Mouse (Mus musculus) embryonic facial prominence, embryonic 14.5 days (tissue): ENCODE measurements around the gene Olfr1392. TPM values are rescaled to one million over a fixed set of nuclear protein-coding genes. Genes with fewer than 3 reads are reported as not detected.
A peak's percentile ranks its signal among the peaks of the same experiment; 100 is the strongest.
"Not testable (repeated sequence)": the region's sequence is repeated elsewhere in the genome, so short reads cannot be mapped to it uniquely, and the experiment has no call there.

Experiments used
- ATAC-seq: fragments of 200-750 bp; cut with Nextera tagmentation; 2 replicates; pipeline ENCODE4 v1.8.0; 2017; ENCODE audit warnings: low read depth, moderate number of reproducible peaks, moderate TSS enrichment
- DNase-seq: peaks from one replicate; pipeline ENCODE4 v3.0.0-alpha.2; 2015; ENCODE audit warnings: low spot score
- H3K27ac ChIP-seq: fragments of 300-500 bp; sonication (generic); replicated peaks from 2 replicates; pipeline ENCODE4 v1.5.1; 2014; ENCODE audit warnings: low read depth, mild to moderate bottlenecking, low read length, moderate library complexity
- H3K27me3 ChIP-seq: fragments of 300-500 bp; sonication (generic); replicated peaks from 2 replicates; pipeline ENCODE4 v1.6.1; 2014; ENCODE audit warnings: low read length; ENCODE audit not compliant: control insufficient read depth, insufficient read depth
- H3K36me3 ChIP-seq: fragments of 300-500 bp; sonication (generic); 2 replicates; pipeline ENCODE4 v1.6.1; 2014; ENCODE audit warnings: low read length, mixed read lengths; ENCODE audit not compliant: control insufficient read depth, insufficient read depth
- H3K4me1 ChIP-seq: fragments of 300-500 bp; sonication (generic); 2 replicates; pipeline ENCODE4 v1.6.1; 2014; ENCODE audit warnings: antibody characterized with exemption, low read length; ENCODE audit not compliant: control insufficient read depth, insufficient read depth
- H3K4me2 ChIP-seq: fragments of 300-500 bp; sonication (generic); 2 replicates; pipeline ENCODE4 v1.6.1; 2014; ENCODE audit warnings: low read depth, mild to moderate bottlenecking, low read length, moderate library complexity, mixed read lengths
- H3K4me3 ChIP-seq: fragments of 300-500 bp; sonication (generic); 2 replicates; pipeline ENCODE4 v1.5.1; 2014; ENCODE audit warnings: low read depth, mild to moderate bottlenecking, low read length
- H3K9ac ChIP-seq: fragments of 300-500 bp; sonication (generic); 2 replicates; pipeline ENCODE4 v1.6.1; 2014; ENCODE audit warnings: low read depth, mild to moderate bottlenecking, low read length, moderate library complexity, mixed read lengths
- H3K9me3 ChIP-seq: fragments of 300-500 bp; sonication (generic); 2 replicates; pipeline ENCODE4 v1.6.1; 2016; ENCODE audit warnings: low read length; ENCODE audit not compliant: control insufficient read depth
- WGBS: fragments of 180-500 bp; shearing (Covaris S2); extraction: QIAGEN DNeasy Blood & Tissue Kit; methylation state at CpG from one replicate; pipeline ENCODE4 v1.1.7; 2014; 5-methylcytosine and 5-hydroxymethylcytosine counted together
- polyA plus RNA-seq: library from polyadenylated mRNA; unstranded; fragments of >200 nt; fragmentation: Nextera tagmentation; extraction: Ambion mirVana; gene quantifications from 2 replicates; pipeline ENCODE4 v1.2.1, GENCODE M21; 2014

Gene Olfr1392
- 0.07 TPM in 1 of 2 replicates, not detected in the other for polyA plus RNA-seq

DNA sequence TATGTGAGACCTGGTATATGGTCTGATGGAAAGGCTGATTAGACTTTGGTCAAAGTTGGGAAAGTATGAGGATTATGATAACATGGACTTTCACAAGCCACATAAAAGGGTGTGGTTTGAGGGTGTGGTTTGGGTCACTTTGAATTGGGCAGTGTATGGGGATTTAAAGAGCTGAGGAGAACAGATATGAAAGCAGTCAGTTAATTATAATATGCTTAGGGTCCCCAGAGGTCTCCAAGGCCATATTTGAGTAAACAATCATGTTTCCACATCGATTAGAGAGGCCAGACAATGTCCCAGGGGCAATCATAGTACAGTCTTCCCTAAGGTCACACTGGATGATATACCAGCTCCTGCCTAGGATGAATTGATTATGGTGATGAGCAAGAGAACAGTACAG, at the start of gene Olfr1392:
TSS of gene Olfr1392 (plus strand) at position 301 of the 400 bp plus-strand sequence.
- not testable (repeated sequence) for H3K27ac ChIP-seq, DNase-seq, H3K27me3 ChIP-seq, H3K9ac ChIP-seq, H3K9me3 ChIP-seq, H3K4me3 ChIP-seq, ATAC-seq, H3K4me1 ChIP-seq, H3K36me3 ChIP-seq, H3K4me2 ChIP-seq
- 45% methylated on average over 1 of the region's 1 CpGs for WGBS

DNA sequence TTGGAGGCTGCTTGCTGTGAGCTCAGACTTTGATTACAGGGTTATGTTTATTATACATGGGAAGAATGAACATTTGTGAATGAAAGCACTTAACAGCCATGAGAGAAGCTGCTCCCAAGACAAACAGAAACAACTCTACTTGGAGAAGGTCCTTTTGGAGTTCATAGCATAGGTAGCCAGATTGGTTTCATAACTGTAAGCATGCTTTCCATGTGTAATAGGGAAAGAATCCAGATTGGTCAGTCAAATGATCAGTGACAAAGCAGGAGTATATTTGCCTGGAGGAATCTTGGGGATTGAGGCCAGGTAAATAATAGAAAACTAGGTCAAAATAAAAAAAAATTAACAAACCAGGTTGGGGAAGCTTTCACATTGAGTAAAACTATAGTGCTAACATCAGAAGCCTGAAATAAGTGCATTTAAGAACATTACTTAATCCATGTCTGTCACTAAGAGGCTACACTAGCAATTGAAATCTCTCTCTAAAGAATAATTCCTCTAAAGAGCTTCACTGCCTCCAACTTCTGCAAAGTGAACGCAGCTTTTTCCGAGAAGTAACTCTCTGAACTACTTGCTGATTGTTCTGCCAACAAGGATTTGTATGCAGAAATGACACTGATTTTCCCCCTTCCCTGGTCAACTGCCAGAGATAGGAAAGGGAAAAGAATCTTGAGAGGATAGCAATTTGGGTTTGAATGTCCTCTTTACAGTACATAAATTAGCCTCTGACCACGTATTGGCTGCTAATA, 49.4 kb upstream of the Olfr1392 start:
- 68% methylated on average over 3 of the region's 3 CpGs for WGBS
- no peak overlapping the region for H3K4me2 ChIP-seq
- no peak overlapping the region for H3K9ac ChIP-seq
- no peaks in the 10 kb centered on the region for H3K9me3 ChIP-seq
- no peak overlapping the region for H3K4me3 ChIP-seq
- H3K27ac ChIP-seq = no peak overlapping the region
- H3K36me3 ChIP-seq = no peaks in the 10 kb centered on the region
- DNase-seq (no peak), ATAC-seq (no peak)
- H3K4me1 ChIP-seq = no peaks in the 10 kb centered on the region
- H3K27me3 ChIP-seq = no peaks in the 10 kb centered on the region

DNA sequence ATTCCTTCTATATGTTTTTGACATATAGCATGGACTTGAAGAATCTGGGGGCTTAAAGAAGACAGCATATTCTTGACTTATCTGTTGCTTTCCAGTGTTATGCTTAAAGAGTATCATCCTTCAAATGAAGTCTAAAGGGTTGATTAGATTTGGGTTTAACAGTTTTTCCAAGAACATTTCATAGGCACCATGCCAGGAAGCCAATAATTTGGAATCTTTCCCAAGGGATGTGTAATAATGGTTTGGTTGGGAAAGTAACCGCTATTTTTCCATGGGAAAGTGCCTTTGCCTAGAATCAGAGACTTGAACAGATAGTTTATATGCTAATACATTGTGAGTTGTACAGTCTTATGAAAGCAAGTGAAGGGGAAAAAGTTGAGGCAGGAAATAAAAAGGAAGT, 48.2 kb upstream of the Olfr1392 start:
- Histone ChIP-seq H3K4me1 (no peaks in the 10 kb centered on the region), H3K27me3 (no peaks in the 10 kb centered on the region), H3K27ac (no peak overlapping the region), H3K36me3 (no peaks in the 10 kb centered on the region), H3K9me3 (no peaks in the 10 kb centered on the region), H3K4me3 (no peak overlapping the region), H3K9ac (no peak overlapping the region), H3K4me2 (no peak overlapping the region)
- DNase-seq (no peak), ATAC-seq (no peak)
- 64% methylated on average over 1 of the region's 1 CpGs for WGBS

DNA sequence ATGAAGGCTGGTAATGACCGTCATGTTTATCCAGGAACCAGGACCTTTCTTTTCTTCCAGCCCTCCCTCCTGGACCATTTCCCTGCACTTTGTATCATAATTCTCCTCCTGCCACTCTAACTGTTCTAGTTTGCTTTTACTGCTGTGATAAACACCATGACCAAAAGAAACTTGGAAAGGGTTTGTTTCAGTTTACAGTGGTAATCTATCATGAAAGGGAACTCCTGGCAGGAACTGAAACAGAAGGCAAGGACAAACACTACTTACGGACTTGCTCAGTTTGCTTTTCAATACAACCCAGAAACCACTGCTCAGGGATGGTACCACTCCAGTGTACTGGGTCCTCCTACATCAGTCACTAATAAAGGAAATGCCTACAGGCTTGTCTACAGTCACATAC, 47.5 kb upstream of the Olfr1392 start:
- Histone ChIP-seq H3K9ac (no peak overlapping the region), H3K36me3 (no peaks in the 10 kb centered on the region), H3K4me1 (no peaks in the 10 kb centered on the region), H3K27ac (no peak overlapping the region), H3K27me3 (no peaks in the 10 kb centered on the region), H3K4me3 (no peak overlapping the region), H3K9me3 (no peaks in the 10 kb centered on the region), H3K4me2 (no peak overlapping the region)
- no peak for DNase-seq
- 78% methylated on average over 2 of the region's 2 CpGs for WGBS
- no peak for ATAC-seq

DNA sequence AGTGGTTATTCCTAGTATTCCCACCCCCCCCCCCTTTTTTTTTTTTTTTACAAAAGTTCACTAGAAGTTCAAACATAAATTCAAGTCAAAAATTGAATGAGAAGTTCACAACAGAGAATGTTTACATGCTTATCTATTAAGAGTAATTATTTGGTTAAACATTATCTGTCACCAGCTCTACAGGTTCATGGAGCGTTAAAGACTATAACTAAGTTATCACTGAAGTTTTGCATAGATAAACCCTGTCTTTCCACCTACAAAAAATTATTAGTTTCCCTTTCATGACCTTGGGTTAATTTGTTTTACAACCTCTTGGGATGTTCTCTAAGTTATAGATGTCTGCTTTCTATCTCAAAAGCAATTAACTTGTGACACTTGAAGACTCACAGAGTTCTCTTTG, 44.8 kb upstream of the Olfr1392 start:
- Histone ChIP-seq H3K9ac (no peak overlapping the region), H3K27ac (no peak overlapping the region), H3K4me1 (peaks cover 7% of the 10 kb centered on the region), H3K9me3 (no peaks in the 10 kb centered on the region), H3K4me3 (no peak overlapping the region), H3K27me3 (no peaks in the 10 kb centered on the region), H3K4me2 (no peak overlapping the region), H3K36me3 (no peaks in the 10 kb centered on the region)
- 90% methylated on average over 1 of the region's 1 CpGs for WGBS
- ATAC-seq (no peak), DNase-seq (no peak)

DNA sequence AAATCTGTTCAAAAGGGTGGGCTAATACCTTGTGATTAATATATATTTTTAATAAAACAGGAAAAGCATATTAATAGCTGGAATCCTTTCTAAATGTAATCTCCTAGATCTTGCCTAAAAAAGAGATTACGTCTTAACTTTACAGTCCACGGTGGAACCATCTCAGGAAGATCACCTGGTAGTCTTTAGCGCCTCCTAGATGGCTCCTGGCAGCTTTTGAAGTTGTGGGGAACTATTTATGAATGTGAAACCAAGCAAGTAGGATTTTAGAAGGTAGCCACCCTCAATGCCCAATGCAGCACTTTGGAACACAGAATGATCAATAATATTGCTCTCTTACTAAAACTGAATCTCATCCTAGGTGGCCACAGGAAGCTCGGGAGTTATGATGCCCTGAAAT, 44.2 kb upstream of the Olfr1392 start:
- H3K27ac ChIP-seq = no peak overlapping the region
- no peaks in the 10 kb centered on the region for H3K36me3 ChIP-seq
- H3K9ac ChIP-seq = no peak overlapping the region
- H3K4me2 ChIP-seq = no peak overlapping the region
- no peaks in the 10 kb centered on the region for H3K9me3 ChIP-seq
- 79% methylated on average over 4 of the region's 4 CpGs for WGBS
- DNase-seq (no peak), ATAC-seq (no peak)
- H3K4me3 ChIP-seq = no peak overlapping the region
- no peaks in the 10 kb centered on the region for H3K27me3 ChIP-seq
- peaks cover 10% of the 10 kb centered on the region for H3K4me1 ChIP-seq

DNA sequence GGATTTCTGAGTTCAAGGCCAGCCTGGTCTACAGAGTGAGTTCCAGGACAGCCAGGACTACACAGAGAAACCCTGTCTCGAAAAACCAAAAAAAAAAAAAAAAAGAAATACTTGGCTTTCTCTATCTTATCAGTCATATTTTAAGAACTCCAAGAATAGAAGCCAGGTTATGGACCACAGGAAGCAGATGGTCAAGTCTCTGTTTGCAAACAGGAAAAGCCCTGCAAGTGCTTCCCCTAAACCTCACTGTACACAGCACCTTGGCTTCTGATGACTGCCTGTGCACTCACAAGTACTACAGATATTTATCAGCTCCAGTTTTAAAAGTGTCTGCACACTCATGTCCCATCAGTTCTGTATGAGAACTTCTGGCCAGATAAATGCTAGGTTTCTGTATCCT, 43.6 kb upstream of the Olfr1392 start:
- no peak overlapping the region for H3K27ac ChIP-seq
- no peak for DNase-seq
- WGBS = 33% methylated on average over 1 of the region's 1 CpGs
- H3K36me3 ChIP-seq = no peaks in the 10 kb centered on the region
- no peak overlapping the region for H3K4me3 ChIP-seq
- H3K9me3 ChIP-seq = no peaks in the 10 kb centered on the region
- no peak for ATAC-seq
- H3K4me2 ChIP-seq = no peak overlapping the region
- H3K4me1 ChIP-seq = peaks cover 10% of the 10 kb centered on the region
- no peak overlapping the region for H3K9ac ChIP-seq
- H3K27me3 ChIP-seq = no peaks in the 10 kb centered on the region

DNA sequence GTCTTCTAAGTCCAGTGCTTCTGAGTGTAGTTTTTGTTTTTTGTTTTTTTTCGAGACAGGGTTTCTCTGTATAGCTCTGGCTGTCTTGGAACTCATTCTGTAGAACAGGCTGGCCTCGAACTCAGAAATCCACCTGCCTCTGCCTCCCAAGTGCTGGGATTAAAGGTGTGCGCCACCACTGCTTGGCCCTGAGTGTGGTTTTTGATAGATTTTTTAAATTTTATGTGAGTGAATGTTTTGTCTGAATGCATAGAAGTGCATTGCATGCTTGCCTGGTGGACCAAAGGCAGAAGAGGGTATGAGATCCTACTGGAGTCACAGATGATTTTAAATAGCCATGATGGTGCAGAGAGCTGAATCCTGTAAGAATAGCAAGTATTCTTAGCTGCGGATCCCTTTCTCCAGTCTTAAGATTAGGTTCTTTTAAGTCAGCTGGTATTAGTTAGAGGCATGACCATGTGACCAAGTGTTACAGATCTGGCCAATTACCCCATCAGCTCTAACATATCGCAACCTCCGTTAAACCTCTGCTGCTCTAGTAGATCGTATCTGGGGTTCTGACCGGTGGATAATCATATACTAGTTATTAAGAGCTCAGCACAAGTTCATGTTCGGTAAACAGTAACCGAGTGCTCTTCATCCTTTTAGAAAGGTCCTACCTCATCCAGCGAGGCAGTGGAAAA, 42.0 kb upstream of the Olfr1392 start:
- DNase-seq = peak; percentile 69
- no peaks in the 10 kb centered on the region for H3K27me3 ChIP-seq
- peaks cover 20% of the 10 kb centered on the region for H3K4me1 ChIP-seq
- WGBS = 19% methylated on average over 11 of the region's 11 CpGs
- H3K4me2 ChIP-seq = peak overlapping the region; percentile 58
- H3K9ac ChIP-seq = peak overlapping the region; percentile 69
- peak overlapping the region; percentile 94 for H3K27ac ChIP-seq
- H3K9me3 ChIP-seq = no peaks in the 10 kb centered on the region
- H3K36me3 ChIP-seq = no peaks in the 10 kb centered on the region
- H3K4me3 ChIP-seq = peak overlapping the region; percentile 47
- ATAC-seq = no peak
